Mouse (Mus musculus): ENCODE measurements around the gene Snx29.

Snx29 gene

DNA sequence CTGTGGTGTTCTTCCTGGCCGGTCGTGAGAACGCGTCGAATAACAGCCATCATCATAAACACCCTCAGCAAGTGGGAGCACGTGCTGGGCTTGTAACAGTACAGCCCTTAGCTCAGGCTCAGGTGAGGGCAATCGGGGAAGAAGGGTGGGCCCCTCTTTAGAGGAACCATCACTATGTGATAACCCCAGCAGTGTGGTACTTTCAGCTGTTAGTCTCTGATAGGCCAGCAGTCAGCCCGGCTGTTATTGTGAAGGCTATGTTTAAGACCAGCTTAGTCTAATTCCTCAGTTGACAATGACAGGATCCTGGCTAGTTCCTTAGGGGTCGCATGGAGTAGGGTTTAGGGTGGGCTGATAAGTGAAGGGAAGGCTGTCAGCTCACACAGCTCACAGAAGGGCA, 362.6 kb downstream of the Snx29 start:
- DNase-seq (ENCODE audit: low spot score in 2 of 2): no peak

DNA sequence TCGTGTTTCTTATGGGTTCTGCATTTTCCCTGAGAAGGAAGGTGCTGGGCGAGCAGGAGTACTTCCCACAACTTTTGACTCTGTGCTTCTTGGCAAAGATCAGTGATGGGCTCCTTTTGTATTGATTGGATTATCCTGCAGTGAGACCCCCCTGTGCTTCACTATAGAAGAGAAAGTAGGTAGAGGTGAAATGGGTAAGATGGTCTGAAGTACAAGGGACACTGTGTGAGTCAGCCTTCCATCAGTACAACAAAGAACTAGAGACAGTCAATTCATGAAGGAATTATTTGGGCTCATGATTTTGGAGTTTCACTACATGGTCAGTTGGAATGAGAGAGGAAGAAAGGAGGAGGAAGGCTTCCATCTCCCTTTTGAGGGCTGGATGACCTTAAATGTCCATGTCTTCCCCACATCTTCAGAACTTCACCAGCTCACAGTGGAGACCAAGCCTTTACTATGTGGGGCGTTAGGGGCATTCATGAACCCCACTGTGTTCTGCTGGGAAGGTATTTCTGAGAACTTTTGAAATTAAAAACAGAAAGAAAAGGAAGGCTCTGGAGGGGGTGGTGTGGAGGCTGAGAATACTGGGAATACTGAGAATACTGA, 363.1 kb downstream of the Snx29 start:
- DNase-seq (ENCODE audit: low spot score in 2 of 2): no peak

DNA sequence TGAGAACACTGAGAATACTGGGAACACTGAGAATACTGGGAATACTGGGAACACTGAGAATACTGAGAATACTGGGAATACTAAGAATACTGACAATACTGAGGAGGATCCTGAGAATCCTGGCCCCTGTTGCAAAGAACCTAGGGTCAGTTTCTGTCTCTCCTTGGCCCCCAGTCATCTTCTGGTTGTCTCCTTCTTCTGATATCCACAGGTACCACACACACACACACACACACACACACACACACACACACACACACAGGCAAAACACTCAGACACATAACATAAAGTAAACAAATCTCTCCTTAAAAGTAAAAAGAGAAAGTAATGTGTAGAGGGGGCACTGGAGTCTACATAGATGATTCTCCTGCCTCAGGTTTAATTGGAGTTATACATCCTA, 365.1 kb downstream of the Snx29 start:
- no peak for DNase-seq (ENCODE audit: low spot score in 2 of 2)

DNA sequence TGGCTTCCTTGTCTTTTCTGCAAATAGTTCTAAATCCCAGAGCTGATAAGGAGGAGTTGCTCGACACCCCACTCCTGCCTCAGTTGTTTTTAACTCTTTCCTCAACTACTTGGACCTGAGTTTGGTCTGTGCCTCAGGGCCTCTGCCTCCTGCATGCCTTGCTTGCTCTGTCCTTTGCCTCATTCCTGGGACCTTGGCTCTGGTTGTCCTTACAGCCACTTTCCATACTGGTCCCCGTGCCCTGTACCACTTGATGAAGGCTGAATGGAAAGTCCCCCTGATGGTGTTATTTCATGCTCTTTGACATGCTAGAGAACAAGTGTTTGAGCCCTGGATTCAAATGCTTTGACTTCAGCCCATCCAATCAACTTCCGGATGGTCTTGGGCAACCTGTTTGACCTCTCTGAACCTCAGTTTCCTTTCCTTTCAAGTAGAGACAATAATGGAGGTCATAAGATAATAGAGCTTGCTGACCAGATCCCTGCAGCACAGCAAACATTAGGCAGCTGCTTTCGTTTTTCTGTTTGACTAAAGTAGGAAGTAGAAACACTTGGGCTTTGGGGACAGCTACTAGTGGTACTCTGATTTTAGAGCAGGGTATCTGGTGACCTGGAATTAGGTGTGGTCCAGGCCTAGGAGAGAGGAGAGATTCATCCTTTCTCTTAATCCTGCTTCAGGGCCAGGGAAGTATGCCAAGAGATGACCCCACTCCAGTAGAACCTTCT, 365.7 kb downstream of the Snx29 start:
- no peak for DNase-seq (ENCODE audit: low spot score in 2 of 2)

DNA sequence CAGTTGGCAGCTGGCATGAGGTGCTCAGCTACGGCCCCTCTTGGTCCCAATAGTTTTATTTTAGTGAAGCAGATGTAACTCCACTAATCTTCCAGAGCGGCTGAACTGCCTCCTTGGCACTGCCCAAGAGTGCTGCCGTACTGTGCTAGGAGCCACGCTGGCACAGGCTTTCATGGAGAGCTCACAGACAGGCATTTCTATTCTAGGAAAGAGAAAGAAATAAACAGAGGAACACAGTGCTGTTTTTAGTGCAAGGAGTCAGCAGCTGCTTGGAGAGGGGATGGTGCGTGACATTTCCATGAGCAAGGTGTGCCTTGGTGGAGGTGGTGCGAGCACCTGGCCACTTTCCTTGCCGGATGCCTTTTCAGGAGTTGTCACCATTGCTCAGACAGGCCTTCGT, 367.4 kb downstream of the Snx29 start:
- no peak for DNase-seq (ENCODE audit: low spot score in 2 of 2)

DNA sequence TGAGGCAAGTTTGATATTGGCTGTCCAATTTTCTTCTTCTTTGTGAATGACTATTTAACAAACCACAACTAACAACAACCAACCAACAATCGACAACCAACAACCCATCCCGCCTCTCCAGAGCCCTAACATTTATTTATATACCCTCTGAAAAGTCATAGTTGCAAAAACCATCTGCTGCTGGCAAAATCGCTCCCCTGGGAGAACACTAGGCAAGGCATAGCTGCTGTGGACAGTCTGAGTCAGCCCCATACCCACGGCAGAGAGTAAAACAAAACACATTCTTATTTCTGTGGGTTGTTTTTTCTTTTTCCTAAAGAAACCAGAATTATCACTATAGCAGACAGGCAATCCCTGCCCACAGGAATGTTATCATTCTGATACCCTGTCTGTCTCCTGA, 368.0 kb downstream of the Snx29 start:
- no peak for DNase-seq (ENCODE audit: low spot score in 2 of 2)

DNA sequence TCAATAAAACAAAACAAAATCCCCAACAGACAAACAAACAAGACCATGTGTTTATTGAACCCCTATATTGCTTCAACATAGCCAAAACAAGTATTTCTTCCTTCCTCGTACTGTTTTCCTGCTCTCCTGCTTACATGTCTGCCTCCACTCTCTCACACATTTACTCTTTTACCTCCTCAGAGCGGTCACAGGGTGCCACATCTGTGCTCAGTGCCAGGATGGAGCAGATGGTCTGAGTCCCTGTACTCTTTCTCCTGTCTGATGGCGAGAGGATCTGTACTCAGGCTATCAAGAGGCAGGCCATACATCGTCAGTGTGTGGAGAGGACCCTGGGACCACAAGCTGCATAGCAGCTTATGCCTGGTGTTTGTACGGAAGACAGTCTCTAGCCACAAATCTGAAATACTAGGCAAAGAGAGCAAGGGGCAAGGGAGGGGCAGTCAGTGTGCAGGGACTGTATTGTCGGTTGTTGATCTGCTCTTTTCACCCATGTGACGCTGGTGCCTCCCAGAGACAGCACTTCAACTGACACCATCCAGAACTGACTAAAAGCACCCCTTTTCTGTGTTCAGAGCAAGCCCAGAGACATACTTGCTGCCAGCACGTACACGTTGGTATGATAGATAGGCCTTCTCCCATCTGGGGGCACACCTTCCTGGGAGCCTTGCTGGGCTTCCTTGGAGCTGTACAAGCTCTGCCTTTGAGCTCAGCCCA, 368.9 kb downstream of the Snx29 start:
- no peak for DNase-seq (ENCODE audit: low spot score in 2 of 2)

DNA sequence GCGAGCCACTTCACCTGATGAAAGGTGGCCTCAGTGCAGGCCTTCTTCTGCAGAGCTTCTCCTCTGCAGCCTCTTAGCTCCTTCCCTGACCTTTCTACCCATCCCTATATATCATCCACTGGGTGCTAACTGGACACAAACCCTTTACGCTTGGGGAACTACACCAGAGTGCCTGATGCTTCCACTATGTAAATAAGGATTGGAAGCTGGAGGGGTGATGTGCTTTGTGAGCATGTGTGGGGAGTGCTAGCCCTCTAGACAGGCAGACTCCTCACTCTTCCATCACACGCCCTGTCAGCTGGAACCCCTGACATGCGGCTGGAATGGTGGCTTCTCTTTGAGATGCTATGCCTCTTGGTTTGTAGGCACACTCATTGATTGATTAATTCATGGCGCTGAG, 370.0 kb downstream of the Snx29 start:
- DNase-seq (ENCODE audit: low spot score in 2 of 2): no peak

DNA sequence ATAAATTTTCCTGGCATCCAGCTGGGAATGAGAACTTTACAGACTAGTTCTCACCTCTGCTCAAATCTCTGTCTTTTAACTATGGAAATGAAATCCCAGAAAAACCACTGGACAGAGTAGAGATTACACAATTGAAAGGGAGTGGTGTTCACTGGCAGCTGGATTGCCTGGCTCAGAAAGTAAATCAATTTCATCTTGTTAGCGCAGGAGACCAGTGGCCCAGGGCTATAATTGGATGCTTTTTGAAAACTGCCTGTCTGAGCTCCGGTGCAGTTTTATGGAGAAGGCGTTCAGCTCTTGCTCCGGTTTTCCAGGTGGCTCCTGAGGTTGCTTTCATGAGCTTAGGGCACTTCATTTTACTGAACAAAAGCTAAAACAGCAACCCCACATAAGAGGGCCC, 371.7 kb downstream of the Snx29 start:
- DNase-seq (ENCODE audit: low spot score in 2 of 2): no peak

DNA sequence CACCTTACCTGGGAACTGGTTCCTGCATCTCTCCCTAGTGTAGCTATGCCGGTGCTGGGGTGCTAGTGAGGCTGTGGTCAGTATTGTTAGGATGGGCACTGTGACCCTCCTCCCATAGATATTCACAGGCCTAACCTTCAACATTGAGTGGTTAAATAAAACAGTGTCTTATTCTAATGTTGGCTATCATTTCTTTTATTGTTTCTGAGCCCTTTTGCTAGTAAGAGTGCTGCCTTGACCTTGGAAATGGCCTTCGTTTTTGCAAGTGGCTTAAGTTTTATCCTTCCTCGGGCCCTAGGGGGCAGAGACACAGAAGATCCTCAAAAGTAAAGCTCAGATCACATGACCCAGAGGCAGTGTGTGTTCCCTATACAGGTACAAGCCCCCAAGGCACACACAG, 374.1 kb downstream of the Snx29 start:
- DNase-seq (ENCODE audit: low spot score in 2 of 2): no peak

DNA sequence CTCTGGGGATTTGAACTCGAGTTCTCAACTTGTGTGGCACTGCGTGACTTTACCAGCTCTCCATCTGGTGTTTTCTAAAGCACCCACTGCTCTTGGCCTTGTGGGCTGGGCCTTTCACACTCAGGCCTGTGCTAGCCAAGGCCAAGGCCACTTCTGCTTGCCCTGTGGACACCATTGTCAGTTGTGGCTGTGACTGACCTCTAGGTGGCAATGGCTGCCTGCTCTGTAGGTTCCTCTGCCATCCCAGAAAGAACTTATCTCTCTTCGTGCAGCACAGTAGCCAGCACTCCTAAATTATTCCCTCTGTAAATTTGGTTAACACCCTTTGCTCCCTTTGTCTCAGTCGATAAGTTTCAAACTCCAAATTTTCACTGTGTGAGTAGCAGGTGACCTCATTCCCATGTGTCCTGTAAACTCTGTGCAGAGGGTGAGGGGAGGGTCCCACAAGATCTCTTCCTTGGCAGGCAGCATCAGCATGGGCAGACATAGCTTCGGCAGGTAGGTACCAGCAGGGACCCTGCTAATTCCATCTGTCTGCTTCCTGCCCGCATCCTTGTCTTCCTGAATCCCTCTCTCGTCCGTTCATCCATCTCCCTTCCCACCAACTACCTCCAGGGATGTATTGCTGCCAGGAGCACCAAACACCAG, 375.1 kb downstream of the Snx29 start:
- DNase-seq (ENCODE audit: low spot score in 2 of 2): no peak

DNA sequence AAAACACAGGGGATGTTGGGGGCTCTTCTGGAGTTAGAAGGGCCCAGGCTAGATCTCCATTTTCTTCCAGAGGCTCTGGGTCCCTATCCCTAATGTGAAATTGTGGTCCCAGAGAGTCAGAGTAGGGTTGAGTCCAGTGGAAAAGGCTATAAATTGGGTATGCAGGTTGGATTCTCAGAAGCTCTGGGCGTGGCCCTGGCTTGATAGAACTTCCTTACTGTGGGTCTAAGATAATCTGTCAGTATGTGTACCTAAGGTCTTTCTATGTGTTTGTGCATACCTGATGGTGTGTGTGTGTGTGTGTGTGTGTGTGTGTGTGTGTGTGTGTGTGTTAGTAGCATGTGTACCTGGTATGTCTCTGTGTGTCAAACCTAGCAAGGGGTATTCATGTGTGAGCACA, 378.9 kb downstream of the Snx29 start:
- DNase-seq (ENCODE audit: low spot score in 2 of 2): no peak

DNA sequence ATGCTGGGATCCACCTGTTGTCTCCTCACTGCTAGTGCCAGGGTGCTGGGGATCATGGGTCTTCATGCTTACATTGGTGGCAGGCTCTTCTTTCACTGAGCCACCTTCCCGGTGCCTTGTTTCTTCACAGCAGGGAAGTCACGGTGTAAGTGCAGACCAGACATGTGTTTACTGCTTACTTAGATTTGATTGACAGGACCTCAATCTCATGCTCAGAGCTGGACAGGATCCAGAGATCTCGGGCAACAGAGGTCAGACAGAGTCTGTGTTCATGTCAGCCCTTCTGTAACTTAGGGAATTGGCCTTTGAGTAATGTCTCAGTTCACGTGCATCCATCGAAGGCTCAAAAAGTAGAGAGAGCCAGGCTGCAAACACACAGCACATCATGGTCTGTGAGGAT, 381.4 kb downstream of the Snx29 start:
- DNase-seq (ENCODE audit: low spot score in 2 of 2): no peak

DNA sequence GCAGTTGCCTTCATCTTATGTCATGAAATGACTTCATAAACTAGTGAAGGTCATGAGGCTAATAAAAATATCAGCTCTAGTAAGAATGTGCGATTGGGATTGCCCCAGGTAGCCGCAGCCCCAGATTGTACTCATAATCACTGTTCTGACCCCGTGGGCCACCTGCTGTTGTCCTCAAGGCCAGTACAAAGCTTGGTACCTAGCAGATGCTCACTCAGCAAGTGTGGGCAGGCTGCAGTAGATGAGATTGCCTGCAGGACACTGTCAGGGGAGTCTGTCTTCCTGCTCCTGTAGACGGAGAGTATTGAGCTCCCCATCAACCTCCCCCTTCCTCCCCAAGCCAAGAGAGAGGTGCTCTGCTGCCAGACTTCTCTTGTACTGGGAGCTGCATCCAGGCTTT, 382.7 kb downstream of the Snx29 start:
- DNase-seq (ENCODE audit: low spot score in 2 of 2): no peak

DNA sequence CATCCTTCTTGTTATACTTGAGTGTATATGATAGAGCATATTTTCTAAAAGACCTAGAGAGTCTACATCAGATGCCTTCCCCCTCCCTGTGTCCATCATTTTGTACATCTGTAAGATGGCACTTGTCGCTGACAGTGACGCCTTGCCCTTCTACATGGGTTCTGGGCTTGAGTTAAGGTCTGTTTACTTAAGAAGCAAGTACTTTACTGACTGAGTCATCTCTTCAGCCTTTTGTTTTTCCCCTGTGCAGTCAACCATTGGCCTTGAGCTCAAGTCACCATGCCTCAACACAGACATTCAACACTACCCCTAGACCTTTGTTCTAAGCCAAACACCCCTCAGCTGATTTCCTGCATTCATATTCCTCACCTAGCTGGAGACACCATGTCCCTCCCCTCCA, 385.4 kb downstream of the Snx29 start:
- no peak for DNase-seq (ENCODE audit: low spot score in 2 of 2)

DNA sequence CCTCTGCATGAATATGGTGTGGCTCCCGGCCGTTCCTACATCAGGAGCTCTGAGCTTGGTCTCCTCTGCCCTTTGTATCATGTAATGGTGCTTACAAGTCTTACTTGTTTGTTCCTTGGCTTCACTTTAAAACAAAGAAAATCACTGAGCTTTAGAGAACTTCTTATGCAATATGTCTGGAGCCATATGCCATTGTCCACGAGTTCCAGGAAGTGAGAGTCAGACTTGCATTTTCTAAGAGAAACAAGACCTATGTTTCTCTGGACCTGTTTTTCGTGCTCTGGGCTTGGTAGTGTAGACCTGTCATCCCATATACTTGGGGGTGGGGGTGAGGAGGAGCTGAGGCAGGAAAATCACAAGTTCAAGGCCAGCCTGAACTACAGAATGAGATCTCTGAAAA, 386.7 kb downstream of the Snx29 start:
- DNase-seq (ENCODE audit: low spot score in 2 of 2): no peak

DNA sequence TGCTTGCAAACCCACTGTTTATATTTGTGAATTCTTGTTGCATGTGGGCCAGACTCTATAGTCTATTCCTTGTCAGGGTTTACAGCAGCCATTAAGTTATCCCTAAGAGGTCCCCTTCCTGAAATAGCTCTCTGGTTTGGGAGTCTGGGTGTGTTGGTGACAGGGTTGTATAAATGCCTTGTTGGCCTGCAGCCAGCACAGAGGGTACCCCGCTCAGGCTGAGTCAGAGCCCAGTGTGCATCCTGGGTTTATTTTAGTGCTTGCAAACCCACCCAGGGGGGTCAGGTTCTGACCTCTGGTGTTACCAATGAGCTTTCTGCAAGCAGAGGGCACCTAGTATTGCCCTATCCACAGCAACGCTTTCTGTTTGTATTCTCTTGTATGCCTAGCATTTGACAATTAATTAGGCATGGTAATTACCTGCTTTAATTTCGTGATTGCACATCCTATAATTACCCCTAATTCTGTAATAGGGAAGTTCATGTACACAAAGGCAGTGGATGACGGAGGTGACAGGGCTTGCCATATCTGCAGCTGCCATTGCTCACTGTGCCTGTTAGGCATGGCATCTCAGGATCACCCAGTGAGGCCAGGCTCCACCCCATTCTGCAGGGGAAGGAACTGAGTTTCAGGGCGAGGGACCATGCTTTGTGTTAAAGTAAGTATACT, 387.4 kb downstream of the Snx29 start:
- no peak for DNase-seq (ENCODE audit: low spot score in 2 of 2)

DNA sequence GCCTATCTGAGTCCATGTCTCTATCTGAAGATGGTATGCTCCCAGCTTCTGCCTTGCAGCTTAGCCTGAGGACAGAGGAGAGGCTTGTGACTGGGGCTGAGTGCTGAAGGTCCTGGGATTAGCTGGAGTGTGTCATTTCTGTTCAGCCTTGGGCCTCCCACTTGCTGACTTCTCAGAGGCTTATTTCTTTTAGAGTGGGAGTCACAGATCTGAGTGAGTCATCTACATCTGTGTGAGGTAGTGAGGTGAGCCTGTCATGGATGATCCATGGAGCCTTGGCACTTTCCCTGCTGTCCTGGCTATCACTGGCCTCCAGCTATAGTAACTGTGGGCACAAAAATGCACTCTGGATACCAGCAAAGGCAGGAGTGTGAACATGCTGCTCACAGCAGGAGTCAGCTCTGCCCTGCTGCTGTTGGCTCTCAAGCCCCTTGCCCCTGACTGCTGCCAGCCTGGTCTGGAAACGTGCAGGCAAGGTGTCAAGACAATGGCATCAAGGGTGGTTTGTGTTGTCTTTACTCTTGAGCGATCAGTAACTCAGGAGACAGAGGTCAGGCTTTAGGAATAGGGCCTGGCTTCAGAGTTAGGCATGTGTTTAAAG, 390.7 kb downstream of the Snx29 start:
- no peak for DNase-seq (ENCODE audit: low spot score in 2 of 2)

DNA sequence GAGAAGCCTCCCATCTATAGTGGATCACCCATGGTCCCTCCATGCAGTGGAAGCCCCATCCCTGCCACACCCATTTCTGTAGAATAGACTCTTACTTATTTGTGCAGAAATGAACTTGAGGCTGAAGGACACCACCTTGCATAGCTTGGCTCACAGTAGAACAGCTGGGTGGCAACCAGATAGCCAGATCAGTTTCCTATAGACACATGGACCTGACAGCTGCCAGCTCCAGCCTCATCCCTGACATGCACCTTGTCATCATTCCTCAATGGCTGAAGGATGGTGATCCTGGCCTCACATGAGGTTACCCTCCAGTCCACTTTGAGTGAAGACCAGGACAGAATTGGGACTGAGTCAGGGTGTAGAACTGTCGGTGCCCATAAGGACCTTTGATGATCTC, 394.2 kb downstream of the Snx29 start:
- no peak for DNase-seq (ENCODE audit: low spot score in 2 of 2)

DNA sequence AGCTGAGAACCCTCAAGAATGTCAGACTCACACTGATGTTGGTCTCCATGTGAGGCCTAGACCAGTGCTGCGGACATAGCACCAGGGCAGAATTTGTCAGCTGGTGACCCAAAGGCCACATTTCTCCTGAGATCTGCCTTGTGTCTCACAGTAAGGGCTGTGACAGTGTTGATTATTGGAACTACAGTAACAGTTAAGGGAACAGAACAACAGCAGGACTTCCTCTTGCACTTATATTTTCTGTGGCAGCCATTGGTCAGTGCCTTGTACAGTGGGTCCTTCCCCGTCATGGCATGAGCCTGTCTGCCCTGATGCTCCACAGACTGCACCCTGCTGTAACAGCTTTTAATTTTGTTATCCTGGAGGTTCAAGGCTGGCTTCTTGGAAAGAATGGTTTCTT, 403.2 kb downstream of the Snx29 start:
- DNase-seq (ENCODE audit: low spot score in 2 of 2): no peak

DNA sequence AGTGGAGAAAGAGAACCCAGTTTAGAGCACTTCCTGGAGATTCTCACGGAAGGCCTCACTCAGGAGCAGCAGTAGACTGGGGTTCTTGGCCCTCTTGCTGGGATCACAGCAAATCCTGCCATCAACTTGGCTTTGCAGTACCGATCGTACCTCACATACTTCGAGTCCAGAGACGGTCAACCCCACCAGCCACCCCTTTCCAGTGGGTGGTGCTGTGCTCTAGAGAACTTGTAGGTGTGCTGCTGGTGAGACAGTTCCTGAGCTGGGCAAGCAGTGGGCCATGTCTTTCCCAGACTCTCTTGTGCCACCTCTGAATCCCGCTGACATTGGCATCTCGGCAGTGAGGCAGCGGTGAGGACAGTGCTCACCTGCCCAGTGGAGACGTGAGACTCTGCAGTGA, 404.6 kb downstream of the Snx29 start:
- no peak for DNase-seq (ENCODE audit: low spot score in 2 of 2)

DNA sequence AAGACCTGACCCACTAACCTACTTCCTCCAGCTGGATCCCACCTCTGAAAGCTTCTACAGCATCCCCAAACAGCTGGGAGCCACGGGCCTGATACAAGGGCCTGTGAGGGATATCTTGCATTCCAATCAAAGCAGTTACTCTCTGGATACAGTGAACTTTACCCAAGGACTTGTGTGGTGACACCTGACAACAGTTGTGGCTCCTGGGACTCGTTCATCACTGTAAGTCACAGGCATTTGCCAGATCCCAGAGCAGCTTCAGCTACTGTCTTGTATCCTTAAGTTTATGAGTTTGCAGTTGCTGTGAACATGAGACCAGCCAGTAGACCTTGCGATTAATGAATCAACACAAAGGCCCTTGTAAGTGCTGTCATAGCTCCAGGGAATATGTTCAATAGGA, 405.4 kb downstream of the Snx29 start:
- no peak for DNase-seq (ENCODE audit: low spot score in 2 of 2)
